Mouse (Mus musculus): ENCODE data around the gene Pum2. TPM values are rescaled to one million over a fixed set of nuclear protein-coding genes. Genes with fewer than 3 reads are reported as not detected.

Gene Pum2
- total and polyA plus RNA-seq, 2 experiments = 18.0 to 43.0 TPM

GRCm38 (mm10) chr12:8788469-8788868 is 114.5 kb downstream of the Pum2 start:
- Histone ChIP-seq H3K4me3 (ENCODE audit: insufficient read depth, low read depth, low read length) (no peak overlapping the region), H3K9ac (ENCODE audit: low read depth, low read length) (no peak overlapping the region), H3K27me3 (ENCODE audit: control insufficient read depth, insufficient read depth, low read length) (no peaks in the 10 kb centered on the region), H3K36me3 (ENCODE audit: control insufficient read depth, insufficient read depth, low read length) (no peaks in the 10 kb centered on the region; the same call in 1 of the 2 replicates), H3K4me1 (ENCODE audit: control insufficient read depth, insufficient read depth, low read length) (peaks cover 20% of the 10 kb centered on the region), H3K27ac (replicated peaks; ENCODE audit: insufficient read depth, low read depth, low read length) (no peak overlapping the region), H3K79me2 (ENCODE audit: control insufficient read depth, insufficient read depth, low read length) (peaks cover 40% of the 10 kb centered on the region; the same call in 1 of the 2 replicates)
- WGBS = 81% methylated on average over 3 of the region's 3 CpGs
- no peak for DNase-seq (ENCODE audit: extremely low read depth, low read depth, low spot score)
- TF ChIP-seq CTCF (IDR thresholded peaks at IDR 0.05; ENCODE audit: low read depth, low read length) = no peak
- TF ChIP-seq POLR2A (IDR thresholded peaks at IDR 0.05; ENCODE audit: extremely low read depth, insufficient read depth, low read length) = no peak

- WGBS = 94% methylated on average over 12 of the region's 12 CpGs
- Histone ChIP-seq H3K4me1 (ENCODE audit: control insufficient read depth, insufficient read depth, low read length) (peaks cover 19% of the 10 kb centered on the region), H3K9ac (ENCODE audit: low read depth, low read length) (no peak overlapping the region), H3K27me3 (ENCODE audit: control insufficient read depth, insufficient read depth, low read length) (no peaks in the 10 kb centered on the region), H3K36me3 (ENCODE audit: control insufficient read depth, insufficient read depth, low read length) (no peaks in the 10 kb centered on the region; the same call in 1 of the 2 replicates), H3K4me3 (ENCODE audit: insufficient read depth, low read depth, low read length) (no peak overlapping the region), H3K27ac (replicated peaks; ENCODE audit: insufficient read depth, low read depth, low read length) (no peak overlapping the region), H3K79me2 (ENCODE audit: control insufficient read depth, insufficient read depth, low read length) (peaks cover 24% of the 10 kb centered on the region; the same call in 1 of the 2 replicates)
- TF ChIP-seq CTCF (IDR thresholded peaks at IDR 0.05; ENCODE audit: low read depth, low read length) (no peak), POLR2A (IDR thresholded peaks at IDR 0.05; ENCODE audit: extremely low read depth, insufficient read depth, low read length) (no peak)
- DNase-seq (ENCODE audit: extremely low read depth, low read depth, low spot score) = no peak
These were observed 116.7 kb downstream of the Pum2 start for GRCm38 (mm10) chr12:8790615-8791014.

GRCm38 (mm10) chr12:8793410-8794051 is 119.6 kb downstream of the Pum2 start:
- Histone ChIP-seq H3K79me2 (ENCODE audit: control insufficient read depth, insufficient read depth, low read length) (0 out of 2 replicates have a peak, but pooled peaks cover 2% of the 10 kb centered on the region), H3K4me1 (ENCODE audit: control insufficient read depth, insufficient read depth, low read length) (peaks cover 13% of the 10 kb centered on the region), H3K4me3 (ENCODE audit: insufficient read depth, low read depth, low read length) (no peak overlapping the region), H3K27ac (replicated peaks; ENCODE audit: insufficient read depth, low read depth, low read length) (peak overlapping the region; percentile 66), H3K36me3 (ENCODE audit: control insufficient read depth, insufficient read depth, low read length) (no peaks in the 10 kb centered on the region; the same call in 1 of the 2 replicates), H3K9ac (ENCODE audit: low read depth, low read length) (no peak overlapping the region), H3K27me3 (ENCODE audit: control insufficient read depth, insufficient read depth, low read length) (no peaks in the 10 kb centered on the region)
- 25% methylated on average over 2 of the region's 2 CpGs for WGBS
- peak; percentile 100 for DNase-seq (ENCODE audit: extremely low read depth, low read depth, low spot score)
- no peak for TF ChIP-seq CTCF (IDR thresholded peaks at IDR 0.05; ENCODE audit: low read depth, low read length)
- no peak for TF ChIP-seq POLR2A (IDR thresholded peaks at IDR 0.05; ENCODE audit: extremely low read depth, insufficient read depth, low read length)

- H3K36me3 ChIP-seq (ENCODE audit: control insufficient read depth, insufficient read depth, low read length) = no peaks in the 10 kb centered on the region
- no peaks in the 10 kb centered on the region for H3K27me3 ChIP-seq (ENCODE audit: control insufficient read depth, insufficient read depth, low read length)
- H3K79me2 ChIP-seq (ENCODE audit: control insufficient read depth, insufficient read depth, low read length) = no peaks in the 10 kb centered on the region
- no peak for DNase-seq (ENCODE audit: extremely low read depth, low read depth, low spot score)
- peaks cover 15% of the 10 kb centered on the region for H3K4me1 ChIP-seq (ENCODE audit: control insufficient read depth, insufficient read depth, low read length)
- H3K4me3 ChIP-seq (ENCODE audit: insufficient read depth, low read depth, low read length) = no peak overlapping the region
- 85% methylated on average over 7 of the region's 7 CpGs for WGBS
- H3K9ac ChIP-seq (ENCODE audit: low read depth, low read length) = no peak overlapping the region
- no peak for TF ChIP-seq POLR2A (IDR thresholded peaks at IDR 0.05; ENCODE audit: extremely low read depth, insufficient read depth, low read length)
- TF ChIP-seq CTCF (IDR thresholded peaks at IDR 0.05; ENCODE audit: low read depth, low read length) = no peak
- no peak overlapping the region for H3K27ac ChIP-seq (replicated peaks; ENCODE audit: insufficient read depth, low read depth, low read length)
These were observed 124.0 kb downstream of the Pum2 start for GRCm38 (mm10) chr12:8797936-8798335.

- Histone ChIP-seq H3K27me3 (ENCODE audit: control insufficient read depth, insufficient read depth, low read length) (no peaks in the 10 kb centered on the region), H3K79me2 (ENCODE audit: control insufficient read depth, insufficient read depth, low read length) (no peaks in the 10 kb centered on the region), H3K4me3 (ENCODE audit: insufficient read depth, low read depth, low read length) (no peak overlapping the region), H3K36me3 (ENCODE audit: control insufficient read depth, insufficient read depth, low read length) (no peaks in the 10 kb centered on the region), H3K4me1 (ENCODE audit: control insufficient read depth, insufficient read depth, low read length) (peaks cover 12% of the 10 kb centered on the region), H3K9ac (ENCODE audit: low read depth, low read length) (no peak overlapping the region), H3K27ac (replicated peaks; ENCODE audit: insufficient read depth, low read depth, low read length) (no peak overlapping the region; the same call in 1 of the 2 replicates)
- peak; percentile 55 for DNase-seq (ENCODE audit: extremely low read depth, low read depth, low spot score)
- TF ChIP-seq POLR2A (IDR thresholded peaks at IDR 0.05; ENCODE audit: extremely low read depth, insufficient read depth, low read length) = no peak
- TF ChIP-seq CTCF (IDR thresholded peaks at IDR 0.05; ENCODE audit: low read depth, low read length) = no peak
- WGBS = 20% methylated on average over 9 of the region's 9 CpGs
These were observed 124.6 kb downstream of the Pum2 start for GRCm38 (mm10) chr12:8798486-8799020.

Other genes with a start within 250 kb of the Pum2 start
- gene Rhob, start 174.1 kb upstream of the Pum2 start, total RNA-seq (2014; rRNA removed) = 12.8 and 25.2 TPM in 2 replicates
- 24.9 and 31.0 TPM in 2 replicates for gene Rhob, start 174.1 kb upstream of the Pum2 start, polyA plus RNA-seq (2012; rRNA removed)
- not detected in 2 replicates for gene Slc7a15, start 75.1 kb upstream of the Pum2 start, total RNA-seq (2014; rRNA removed)
- 0.12 TPM in 1 of 2 replicates, not detected in the other for gene Slc7a15, start 75.1 kb upstream of the Pum2 start, polyA plus RNA-seq (2012; rRNA removed)
- gene Sdc1, start 97.2 kb downstream of the Pum2 start, total RNA-seq (2014; rRNA removed) = 164 and 316 TPM in 2 replicates
- gene Sdc1, start 97.2 kb downstream of the Pum2 start, polyA plus RNA-seq (2012; rRNA removed) = 321 and 421 TPM in 2 replicates
- 197 and 202 TPM in 2 replicates for gene Laptm4a, start 247.5 kb downstream of the Pum2 start, total RNA-seq (2014; rRNA removed)
- gene Laptm4a, start 247.5 kb downstream of the Pum2 start, polyA plus RNA-seq (2012; rRNA removed) = 155 TPM in 2 replicates